Mouse (Mus musculus): ENCODE measurements around the gene Zfp821. TPM values are rescaled to one million over a fixed set of nuclear protein-coding genes. Genes with fewer than 3 reads are reported as not detected.
"Not testable (repeated sequence)": the region's sequence is repeated elsewhere in the genome, so short reads cannot be mapped to it uniquely, and the experiment has no call there.

Gene Zfp821
- total RNA-seq, 2 experiments from 2014 or later: 4.5 to 5.8 TPM

DNA sequence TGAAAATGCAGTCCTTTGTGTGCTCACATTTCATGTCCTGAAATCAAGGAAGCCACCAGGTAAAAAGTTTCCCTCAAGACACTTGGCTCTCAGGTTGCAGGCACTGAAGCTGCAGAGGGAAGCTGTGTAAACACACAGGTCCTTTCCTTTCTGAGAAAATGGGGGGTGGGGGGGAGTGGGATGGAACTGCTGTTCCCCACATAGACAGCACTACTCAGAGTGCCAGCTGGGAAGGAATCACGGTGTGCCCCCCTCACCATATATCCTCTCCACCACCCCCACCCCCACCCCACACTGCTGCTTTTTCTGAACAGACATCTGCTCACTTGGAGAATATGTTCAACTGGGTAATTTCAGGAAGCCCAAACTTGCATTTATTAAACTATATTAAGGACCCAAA, 7.2 kb downstream of the Zfp821 start:
- no peak for DNase-seq

DNA sequence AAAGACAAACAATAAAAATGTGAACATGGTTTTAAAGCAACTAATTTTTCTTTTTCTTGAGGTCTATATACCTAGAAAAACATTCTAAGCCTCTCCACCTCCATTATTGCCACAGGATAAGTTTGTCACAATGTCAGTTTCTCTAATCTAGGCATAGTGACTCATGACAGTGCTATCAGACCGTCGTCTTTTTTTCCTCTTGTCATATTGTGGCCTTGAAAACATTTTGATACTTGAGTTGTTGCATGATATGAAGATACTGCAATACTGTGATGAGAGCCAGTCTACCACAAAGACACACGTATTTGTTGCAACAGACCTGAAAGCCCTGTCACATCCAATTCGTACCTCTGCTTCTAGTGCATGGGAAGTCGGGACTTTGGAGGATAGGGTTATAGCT, 9.6 kb downstream of the Zfp821 start:
- no peak for DNase-seq

DNA sequence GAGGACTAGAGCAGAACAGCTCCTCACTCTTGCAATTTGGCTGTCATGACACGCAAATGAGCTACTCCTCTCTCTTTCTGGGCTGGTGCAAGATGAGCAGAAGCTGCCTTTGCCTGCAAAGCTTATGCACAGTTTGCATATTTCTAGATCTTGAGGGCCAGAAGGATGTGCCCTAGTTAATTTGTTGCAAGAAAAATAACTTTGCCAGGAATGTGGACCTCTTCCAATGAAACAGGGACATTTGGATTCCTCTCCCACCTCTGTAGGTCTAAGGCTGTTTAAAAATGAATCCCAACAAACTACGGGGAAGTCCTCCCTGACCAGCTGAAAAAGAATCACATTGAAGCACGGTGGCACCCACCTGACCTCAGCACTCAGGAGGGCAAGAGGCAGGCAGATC, 19.8 kb downstream of the Zfp821 start:
- DNase-seq: no peak

DNA sequence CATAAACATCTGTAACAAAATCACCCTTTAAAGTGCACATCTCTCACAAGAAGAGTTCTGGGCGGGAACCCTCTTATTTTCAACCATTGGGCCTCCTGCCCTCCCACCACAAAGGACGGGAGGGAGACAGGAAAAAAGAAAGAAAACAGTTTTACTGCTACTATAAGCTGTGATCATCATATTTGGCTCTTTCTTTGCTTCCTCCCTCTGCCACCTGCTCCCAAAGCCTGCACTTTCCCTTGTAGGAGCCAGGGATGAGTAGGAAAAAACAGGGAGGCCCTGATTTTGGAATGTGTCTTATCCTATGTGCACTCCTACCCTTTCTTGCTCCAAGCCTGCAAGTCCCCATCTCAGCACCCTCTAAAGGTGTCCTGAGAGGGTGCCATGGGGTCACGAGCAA, 25.7 kb downstream of the Zfp821 start:
- DNase-seq: no peak

DNA sequence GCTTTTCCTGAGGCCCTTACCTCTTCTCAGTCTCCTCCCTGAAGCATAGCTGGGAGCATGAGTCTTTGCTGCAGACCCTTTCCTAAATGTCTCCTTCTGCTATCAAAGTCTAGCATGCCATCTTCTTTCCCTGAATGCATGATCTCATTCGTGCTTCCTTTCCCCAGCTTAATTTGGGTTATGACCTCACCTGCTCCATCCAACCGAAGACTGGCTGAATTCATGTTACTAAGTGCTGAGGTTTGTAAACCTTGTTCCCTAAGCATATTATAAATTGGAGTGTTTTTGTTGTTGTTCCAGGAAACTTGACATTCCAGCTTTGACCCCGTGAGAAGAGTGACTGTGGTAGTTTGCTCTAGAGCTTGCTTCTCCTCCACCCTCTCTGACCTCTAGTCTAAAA, 28.7 kb downstream of the Zfp821 start:
- no peak for DNase-seq

- peak in 1 of 2 experiments; percentile 32 for DNase-seq
Measured at GRCm38 (mm10) chr8:109736819-109737218, 31.5 kb downstream of the Zfp821 start.

DNA sequence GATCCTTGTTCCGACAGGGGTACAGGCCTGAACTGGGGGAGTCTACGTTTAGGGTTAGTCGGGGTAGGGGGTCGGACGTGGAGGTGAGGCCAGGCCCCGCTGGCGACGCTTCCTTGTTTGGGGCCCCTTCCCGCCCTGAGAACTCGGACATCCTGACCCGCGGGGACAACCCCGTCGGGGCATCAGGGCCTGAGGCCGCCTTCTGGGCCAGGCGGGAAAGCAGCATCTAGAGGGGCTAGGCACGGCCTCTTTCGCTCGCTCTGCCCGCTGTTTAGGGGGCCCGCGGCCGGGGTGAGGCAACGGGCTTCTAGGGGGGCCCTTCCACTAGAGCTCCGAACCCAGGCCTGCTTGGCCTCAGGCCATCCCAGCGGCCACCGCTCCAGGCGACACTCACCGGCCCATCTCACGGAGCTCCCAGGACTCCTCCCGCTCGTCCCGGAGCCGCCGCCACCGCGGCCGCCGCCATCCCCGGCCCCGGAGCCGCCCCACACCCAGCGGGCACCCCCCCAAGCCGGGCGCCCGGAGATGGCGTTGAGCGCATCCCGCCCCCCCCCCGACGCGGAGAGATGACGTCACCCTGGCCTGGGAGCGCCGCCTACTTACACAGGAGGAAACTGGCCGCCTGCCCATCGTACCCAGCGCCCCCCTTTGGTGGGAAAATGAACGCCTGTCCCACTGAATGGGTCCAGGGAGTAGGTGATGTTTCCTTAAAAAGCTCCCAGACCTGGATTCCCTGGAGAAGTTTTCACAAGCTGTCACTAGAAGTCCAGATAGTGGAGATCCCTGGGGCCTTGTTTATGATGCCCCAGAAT, 32.1 kb downstream of the Zfp821 start, which contains the start of gene Atxn1l:
Gene Atxn1l, minus strand, starts transcription at position 503 of the 812 bp plus-strand sequence.
- peak; percentile 81 to 91 for DNase-seq

DNA sequence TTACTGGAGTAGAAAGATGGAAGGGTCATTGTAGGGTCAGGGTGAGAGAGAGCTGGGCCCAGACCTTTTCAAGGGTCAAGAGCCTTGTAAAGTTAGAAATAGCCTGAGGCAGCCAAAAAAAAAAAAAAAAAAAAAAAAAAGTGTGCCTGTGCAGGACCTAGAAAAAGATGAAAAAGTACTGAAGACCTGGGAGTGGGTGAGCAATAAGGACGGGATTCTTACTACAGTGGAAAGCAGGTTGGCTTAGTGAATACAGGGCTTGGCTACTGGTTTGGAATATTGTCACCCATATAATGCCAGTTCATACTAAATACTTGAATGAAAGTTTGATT, 32.7 kb downstream of the Zfp821 start:
- no peak for DNase-seq

- no peak for DNase-seq
Measured at GRCm38 (mm10) chr8:109747468-109748199, 42.3 kb downstream of the Zfp821 start.

- no peak for DNase-seq
Measured at GRCm38 (mm10) chr8:109750274-109750673, 44.9 kb downstream of the Zfp821 start.

- peak in 1 of 2 experiments; percentile 40 for DNase-seq
Measured at GRCm38 (mm10) chr8:109750699-109751098, 45.4 kb downstream of the Zfp821 start.

GRCm38 (mm10) chr8:109751731-109752485, 46.6 kb downstream of the Zfp821 start:
- DNase-seq: no peak

GRCm38 (mm10) chr8:109754696-109755095, 49.4 kb downstream of the Zfp821 start:
- DNase-seq: no peak

- not testable (repeated sequence) for DNase-seq
Measured at GRCm38 (mm10) chr8:109755554-109755953, 50.2 kb downstream of the Zfp821 start.

DNA sequence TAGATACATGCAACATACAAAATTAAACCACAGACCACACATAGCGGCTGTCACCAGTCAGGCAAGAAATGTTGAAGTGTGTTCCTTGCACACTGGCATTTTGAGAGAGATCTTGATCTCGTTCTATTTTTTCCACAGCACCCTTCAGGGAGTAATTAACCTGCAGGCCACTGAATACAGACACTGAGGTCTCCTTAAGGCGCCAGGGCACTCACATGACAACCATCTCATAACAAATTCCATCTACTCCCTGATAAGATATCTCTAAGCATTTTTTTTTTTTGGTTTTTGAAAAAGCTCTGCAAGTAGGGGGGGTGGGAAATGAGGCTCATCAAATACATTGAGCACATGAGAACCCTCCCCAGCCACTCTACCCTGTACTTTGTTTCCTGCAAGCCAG, 51.5 kb downstream of the Zfp821 start:
- DNase-seq: no peak

- DNase-seq: no peak
Measured at GRCm38 (mm10) chr8:109759426-109759825, 54.1 kb downstream of the Zfp821 start.

DNA sequence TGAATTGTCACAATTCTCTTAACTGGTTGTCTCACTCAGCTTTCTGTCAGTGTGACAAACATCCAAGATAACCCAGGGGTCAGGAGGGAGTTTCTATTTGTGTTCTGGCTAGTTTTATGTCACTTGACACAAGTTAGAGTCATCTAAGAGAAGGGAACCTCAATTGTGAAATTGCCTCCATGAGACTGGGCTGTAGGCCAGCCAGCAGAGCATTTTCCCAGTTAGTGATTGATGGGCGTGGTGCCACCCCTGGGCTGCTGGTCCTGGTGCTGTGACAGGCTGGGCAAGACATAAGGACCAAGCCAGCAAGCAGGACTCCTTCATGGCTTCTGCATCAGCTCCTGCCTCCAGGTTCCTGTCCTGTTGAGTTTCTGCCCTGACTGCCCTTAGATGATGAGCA, 54.9 kb downstream of the Zfp821 start:
- DNase-seq: peak in 1 of 2 experiments; percentile 9

- DNase-seq: no peak
Measured at GRCm38 (mm10) chr8:109764031-109764430, 58.7 kb downstream of the Zfp821 start.

- DNase-seq: no peak
Measured at GRCm38 (mm10) chr8:109766081-109766480, 60.7 kb downstream of the Zfp821 start.

DNA sequence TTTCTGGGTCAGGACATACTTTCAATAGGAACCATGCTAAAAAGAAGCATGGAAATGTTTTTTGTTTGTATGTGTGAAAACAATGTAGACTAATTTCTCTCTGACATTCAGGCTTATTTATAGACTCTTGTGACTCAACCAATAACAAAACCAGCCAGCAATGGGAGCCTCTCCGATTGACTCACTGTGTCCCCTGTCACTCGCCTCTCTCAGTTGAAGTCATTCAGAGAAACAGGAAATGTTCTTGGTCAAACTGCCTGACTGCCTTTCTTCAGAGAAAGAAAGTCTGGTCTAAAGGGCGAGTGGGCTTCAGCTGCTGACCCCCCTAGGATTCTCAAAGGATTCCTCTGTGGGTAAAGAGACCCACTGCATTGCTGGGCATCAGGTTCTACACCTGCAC, 67.8 kb downstream of the Zfp821 start:
- no peak for DNase-seq
